Mouse (Mus musculus) forebrain, embryonic 16.5 days (tissue): Measurements from ENCODE around the gene Slc27a4. TPM values are rescaled to one million over a fixed set of nuclear protein-coding genes. Genes with fewer than 3 reads are reported as not detected.
A peak's percentile ranks its signal among the peaks of the same experiment; 100 is the strongest.

Source experiments
- ATAC-seq: fragments of 200-750 bp; cut with Nextera tagmentation; 2 replicates; pipeline ENCODE4 v1.8.0; 2017; ENCODE audit warnings: mild to moderate bottlenecking, moderate library complexity
- H3K27ac ChIP-seq: fragments of 300-500 bp; sonication (generic); 2 replicates; pipeline ENCODE4 v1.5.1; 2014; ENCODE audit warnings: low read length, control low read depth
- H3K27me3 ChIP-seq: fragments of 300-500 bp; sonication (generic); replicated peaks from 2 replicates; pipeline ENCODE4 v1.6.1; 2014; ENCODE audit warnings: low read length; ENCODE audit not compliant: control insufficient read depth, insufficient read depth
- H3K36me3 ChIP-seq: fragments of 300-500 bp; sonication (generic); 2 replicates; pipeline ENCODE4 v1.6.1; 2014; ENCODE audit not compliant: control insufficient read depth, insufficient read depth
- H3K4me1 ChIP-seq: fragments of 300-500 bp; sonication (generic); replicated peaks from 2 replicates; pipeline ENCODE4 v1.6.1; 2014; ENCODE audit warnings: low read length; ENCODE audit not compliant: control insufficient read depth, insufficient read depth
- H3K4me2 ChIP-seq: fragments of 300-500 bp; sonication (generic); 2 replicates; pipeline ENCODE4 v1.6.1; 2014; ENCODE audit warnings: mild to moderate bottlenecking, low read length, control low read depth
- H3K4me3 ChIP-seq: fragments of 300-500 bp; sonication (generic); replicated peaks from 2 replicates; pipeline ENCODE4 v1.5.1; 2014; ENCODE audit warnings: mild to moderate bottlenecking, low read length, control low read depth
- H3K9ac ChIP-seq: fragments of 300-500 bp; sonication (generic); replicated peaks from 2 replicates; pipeline ENCODE4 v1.6.1; 2014; ENCODE audit warnings: low read depth, low read length, control low read depth
- H3K9me3 ChIP-seq: fragments of 300-500 bp; sonication (generic); 2 replicates; pipeline ENCODE4 v1.6.1; 2016; ENCODE audit warnings: low read length; ENCODE audit not compliant: control insufficient read depth
- WGBS: fragments of 180-500 bp; shearing (Covaris S2); extraction: QIAGEN DNeasy Blood & Tissue Kit; methylation state at CpG from one replicate; pipeline ENCODE4 v1.1.7; 2014; 5-methylcytosine and 5-hydroxymethylcytosine counted together
- polyA plus RNA-seq: library from polyadenylated mRNA; unstranded; fragments of >200 nt; fragmentation: Nextera tagmentation; extraction: Ambion mirVana; gene quantifications from 2 replicates; pipeline ENCODE4 v1.2.1, GENCODE M21; 2015

The Slc27a4 gene
- polyA plus RNA-seq, 1 experiment from 2014 or later, result 33.7 TPM

GRCm38 (mm10) chr2:29819363-29819762 is 16.9 kb downstream of the Slc27a4 start:
- H3K9me3 ChIP-seq, result no peaks in the 10 kb centered on the region
- no peaks in the 10 kb centered on the region for H3K27me3 ChIP-seq
- no peak for ATAC-seq
- no peak overlapping the region for H3K4me3 ChIP-seq
- 6% methylated on average over 2 of the region's 2 CpGs for WGBS
- H3K4me2 ChIP-seq, result no peak overlapping the region
- H3K9ac ChIP-seq, result no peak overlapping the region
- peaks cover 11% of the 10 kb centered on the region for H3K36me3 ChIP-seq
- peaks cover 13% of the 10 kb centered on the region for H3K4me1 ChIP-seq
- H3K27ac ChIP-seq, result peak overlapping the region; percentile 87; the same call in 1 of the 2 replicates

DNA sequence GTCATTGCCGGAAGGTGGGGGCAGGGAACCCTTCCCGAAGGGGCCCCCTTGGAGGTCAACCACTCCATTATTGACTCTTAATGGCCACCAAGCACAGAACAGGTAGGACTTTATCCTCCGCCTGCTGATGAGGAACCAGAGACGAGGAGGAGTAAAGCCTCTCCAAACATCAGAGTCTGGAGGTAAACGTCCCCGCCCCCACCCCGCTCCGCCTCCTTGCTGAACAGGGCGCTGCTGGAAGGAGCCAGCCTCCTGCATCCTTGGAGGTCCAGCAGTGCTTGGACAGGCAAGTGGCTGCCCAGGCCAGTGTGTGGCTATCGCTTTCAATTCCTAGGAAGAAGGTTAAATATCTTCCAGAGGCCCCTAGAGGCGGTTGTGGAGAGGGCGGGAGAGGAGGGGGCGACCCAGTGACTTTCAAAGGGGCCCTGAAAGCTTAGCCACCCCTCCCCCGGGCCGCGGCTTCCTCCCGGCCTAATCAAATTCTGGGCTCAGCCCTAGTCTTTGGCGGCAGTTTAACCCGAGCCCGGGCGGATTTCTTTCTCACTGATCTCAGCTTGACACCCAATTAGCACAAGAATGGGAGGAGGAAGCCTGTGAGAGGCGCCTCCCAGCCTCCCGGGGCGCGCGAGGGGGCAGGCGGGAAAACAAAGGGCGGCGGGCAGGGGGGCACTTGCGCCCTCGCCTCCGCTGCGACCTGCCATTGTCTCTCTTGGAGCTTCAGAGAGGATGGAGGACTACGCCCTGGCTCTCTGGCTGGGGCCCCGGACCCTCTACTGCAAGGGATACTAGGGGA is 17.8 kb downstream of the Slc27a4 start, which contains the start of gene Urm1:
Gene Urm1, plus strand, starts transcription at position 51 of the 793 bp plus-strand sequence.
- peaks cover 11% of the 10 kb centered on the region; the same call in 1 of the 2 replicates for H3K36me3 ChIP-seq
- peak within 1 kb of the TSS; percentile 61 for H3K9ac ChIP-seq
- H3K9me3 ChIP-seq, result no peaks in the 10 kb centered on the region
- peak within 1 kb of the TSS; percentile 76 for H3K4me2 ChIP-seq
- whole genome bisulfite sequencing, result under 1% methylated on average over 34 of the region's 35 CpGs
- ATAC-seq, result peak; percentile 67
- H3K4me1 ChIP-seq, result peaks cover 13% of the 10 kb centered on the region
- H3K27me3 ChIP-seq, result no peaks in the 10 kb centered on the region
- H3K4me3 ChIP-seq, result peak within 1 kb of the TSS; percentile 53
- H3K27ac ChIP-seq, result peak within 1 kb of the TSS; percentile 87

GRCm38 (mm10) chr2:29826318-29826925 is 24.0 kb downstream of the Slc27a4 start:
- Histone ChIP-seq H3K4me3 (peak overlapping the region; percentile 94), H3K36me3 (no peaks in the 10 kb centered on the region), H3K27me3 (no peaks in the 10 kb centered on the region), H3K4me1 (peaks cover 14% of the 10 kb centered on the region), H3K9me3 (no peaks in the 10 kb centered on the region), H3K27ac (peak overlapping the region; percentile 98), H3K4me2 (peak overlapping the region; percentile 62), H3K9ac (peak overlapping the region; percentile 67)
- peak; percentile 21; the same call in 1 of the 2 replicates for ATAC-seq
- WGBS, result 15% methylated on average over 11 of the region's 11 CpGs

DNA sequence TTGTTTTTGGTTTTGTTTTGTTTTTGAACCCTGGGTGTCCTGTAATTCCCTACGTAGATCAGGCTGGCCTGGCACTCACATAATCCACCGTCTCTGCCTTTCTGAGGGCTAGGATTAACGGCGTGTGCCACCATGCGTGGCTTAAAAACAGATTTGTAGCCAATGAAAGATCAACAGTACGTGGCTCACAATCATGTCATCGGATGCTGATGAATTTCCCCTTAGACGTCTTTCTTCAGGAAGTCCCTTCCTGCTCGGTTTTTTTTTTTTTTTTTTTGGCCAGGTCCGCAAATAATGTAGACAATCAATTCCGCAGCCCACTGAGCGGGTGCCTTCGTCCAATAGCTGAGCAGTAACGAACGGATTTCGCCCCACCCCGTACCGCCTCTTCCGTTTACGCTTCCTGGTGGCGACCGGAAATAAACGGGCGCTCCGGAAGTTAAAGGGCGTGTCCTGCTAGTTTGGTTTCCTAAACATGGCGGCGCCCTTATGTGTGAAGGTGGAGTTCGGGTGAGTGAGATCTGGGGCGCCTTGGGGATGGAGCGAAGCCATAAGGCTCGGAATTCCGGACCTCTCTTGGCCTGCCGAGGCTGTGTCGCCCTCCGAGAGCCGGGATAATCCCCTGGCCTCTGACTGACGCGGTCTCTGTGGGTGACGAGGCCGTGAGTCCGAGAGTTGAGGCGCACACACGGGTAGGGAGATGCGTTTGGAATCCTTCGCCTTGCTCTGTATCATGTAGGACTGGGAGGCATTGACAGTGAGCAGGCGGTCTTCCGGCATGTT is 24.7 kb downstream of the Slc27a4 start:
- WGBS, result under 1% methylated on average over 48 of the region's 48 CpGs
- H3K27ac ChIP-seq, result peak overlapping the region; percentile 98
- peak overlapping the region; percentile 78 for H3K9ac ChIP-seq
- peak overlapping the region; percentile 84 for H3K4me2 ChIP-seq
- H3K9me3 ChIP-seq, result no peaks in the 10 kb centered on the region
- no peaks in the 10 kb centered on the region for H3K36me3 ChIP-seq
- no peaks in the 10 kb centered on the region for H3K27me3 ChIP-seq
- H3K4me3 ChIP-seq, result peak overlapping the region; percentile 94
- H3K4me1 ChIP-seq, result peaks cover 14% of the 10 kb centered on the region
- peak; percentile 99 for ATAC-seq

GRCm38 (mm10) chr2:29827709-29828024 is 25.2 kb downstream of the Slc27a4 start:
- H3K4me3 ChIP-seq, result peak overlapping the region; percentile 94
- no peak for ATAC-seq
- peaks cover 14% of the 10 kb centered on the region for H3K4me1 ChIP-seq
- no peak overlapping the region for H3K27ac ChIP-seq
- peak overlapping the region; percentile 78 for H3K9ac ChIP-seq
- WGBS, result 4% methylated on average over 12 of the region's 12 CpGs
- peak overlapping the region; percentile 84 for H3K4me2 ChIP-seq
- no peaks in the 10 kb centered on the region for H3K36me3 ChIP-seq
- H3K27me3 ChIP-seq, result no peaks in the 10 kb centered on the region
- no peaks in the 10 kb centered on the region for H3K9me3 ChIP-seq

GRCm38 (mm10) chr2:29831106-29831505 is 28.7 kb downstream of the Slc27a4 start:
- no peak overlapping the region for H3K4me2 ChIP-seq
- H3K9ac ChIP-seq, result no peak overlapping the region
- WGBS, result 93% methylated on average over 4 of the region's 4 CpGs
- no peaks in the 10 kb centered on the region for H3K27me3 ChIP-seq
- no peak overlapping the region for H3K27ac ChIP-seq
- H3K4me3 ChIP-seq, result no peak overlapping the region
- H3K4me1 ChIP-seq, result peaks cover 15% of the 10 kb centered on the region
- no peaks in the 10 kb centered on the region for H3K9me3 ChIP-seq
- no peak for ATAC-seq
- H3K36me3 ChIP-seq, result no peaks in the 10 kb centered on the region

DNA sequence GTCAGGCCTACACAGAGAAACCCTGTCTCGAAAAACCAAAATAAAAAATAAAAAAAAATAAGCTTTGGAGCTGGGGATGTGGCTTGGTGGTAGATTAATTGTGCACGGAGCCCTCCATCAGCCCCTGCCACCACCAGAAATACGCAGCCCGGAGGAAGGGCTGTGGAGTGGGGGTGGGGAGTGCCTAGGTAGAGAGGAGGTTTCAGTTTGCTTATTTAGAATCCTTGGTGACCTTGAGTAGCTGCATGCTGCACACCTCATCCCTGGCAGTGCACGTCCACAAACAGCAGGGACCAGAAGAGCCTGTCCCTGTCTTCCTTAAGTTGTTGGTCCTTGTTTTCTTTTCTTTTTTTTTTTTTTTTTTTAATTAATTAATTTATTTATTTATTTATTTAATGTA is 31.4 kb downstream of the Slc27a4 start:
- no peak overlapping the region for H3K27ac ChIP-seq
- H3K27me3 ChIP-seq, result no peaks in the 10 kb centered on the region
- H3K4me3 ChIP-seq, result no peak overlapping the region
- no peak overlapping the region for H3K9ac ChIP-seq
- no peak for ATAC-seq
- H3K36me3 ChIP-seq, result no peaks in the 10 kb centered on the region
- no peak overlapping the region for H3K4me2 ChIP-seq
- no peaks in the 10 kb centered on the region for H3K9me3 ChIP-seq
- WGBS, result 91% methylated on average over 5 of the region's 5 CpGs
- peaks cover 3% of the 10 kb centered on the region; the same call in 1 of the 2 replicates for H3K4me1 ChIP-seq

DNA sequence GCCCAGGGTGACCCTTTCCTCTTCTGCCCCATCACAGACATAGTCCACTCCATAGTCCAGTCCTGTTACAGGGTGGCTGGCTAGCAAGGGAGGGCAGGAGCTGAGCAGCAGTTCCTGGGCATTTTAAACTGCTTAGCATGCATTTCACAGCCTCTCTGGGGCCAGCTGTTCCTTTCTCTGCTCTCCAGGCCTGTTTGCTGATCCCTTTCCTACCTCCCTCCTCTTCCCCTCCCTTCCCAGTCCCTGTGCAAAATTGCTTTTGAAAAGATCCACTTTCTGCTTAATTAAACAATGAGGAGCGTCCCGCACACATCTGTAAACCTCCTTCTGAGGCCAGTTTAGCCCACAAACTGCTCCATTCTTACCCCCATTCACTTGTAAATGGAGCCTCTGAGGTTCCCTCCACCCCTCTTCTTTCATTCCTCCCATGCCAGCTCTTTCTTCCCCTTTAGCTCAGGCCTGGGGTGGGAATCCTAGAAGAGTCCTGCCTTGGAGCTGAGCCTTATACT is 33.0 kb downstream of the Slc27a4 start:
- no peak overlapping the region for H3K27ac ChIP-seq
- H3K4me3 ChIP-seq, result no peak overlapping the region
- ATAC-seq, result no peak
- no peak overlapping the region for H3K9ac ChIP-seq
- no peaks in the 10 kb centered on the region for H3K27me3 ChIP-seq
- H3K4me2 ChIP-seq, result no peak overlapping the region
- H3K4me1 ChIP-seq, result peaks cover 3% of the 10 kb centered on the region; the same call in 1 of the 2 replicates
- H3K36me3 ChIP-seq, result no peaks in the 10 kb centered on the region
- 3% methylated on average over 2 of the region's 2 CpGs for WGBS
- no peaks in the 10 kb centered on the region for H3K9me3 ChIP-seq

GRCm38 (mm10) chr2:29839460-29839859 is 37.0 kb downstream of the Slc27a4 start:
- H3K4me3 ChIP-seq, result no peak overlapping the region
- H3K9me3 ChIP-seq, result no peaks in the 10 kb centered on the region
- WGBS, result 43% methylated on average over 4 of the region's 4 CpGs
- no peak for ATAC-seq
- H3K27me3 ChIP-seq, result peaks cover 11% of the 10 kb centered on the region
- H3K4me2 ChIP-seq, result no peak overlapping the region
- no peak overlapping the region for H3K9ac ChIP-seq
- H3K4me1 ChIP-seq, result peaks cover 3% of the 10 kb centered on the region; the same call in 1 of the 2 replicates
- no peak overlapping the region for H3K27ac ChIP-seq
- peaks cover 2% of the 10 kb centered on the region; the same call in 1 of the 2 replicates for H3K36me3 ChIP-seq
